Mouse (Mus musculus): Measurements from ENCODE around the gene Palm3. TPM values are rescaled to one million over a fixed set of nuclear protein-coding genes. Genes with fewer than 3 reads are reported as not detected.
A peak's percentile ranks its signal among the peaks of the same experiment; 100 is the strongest.

Gene Palm3
- polyA plus RNA-seq, 1 experiment from 2014 or later: 2.7 TPM

DNA sequence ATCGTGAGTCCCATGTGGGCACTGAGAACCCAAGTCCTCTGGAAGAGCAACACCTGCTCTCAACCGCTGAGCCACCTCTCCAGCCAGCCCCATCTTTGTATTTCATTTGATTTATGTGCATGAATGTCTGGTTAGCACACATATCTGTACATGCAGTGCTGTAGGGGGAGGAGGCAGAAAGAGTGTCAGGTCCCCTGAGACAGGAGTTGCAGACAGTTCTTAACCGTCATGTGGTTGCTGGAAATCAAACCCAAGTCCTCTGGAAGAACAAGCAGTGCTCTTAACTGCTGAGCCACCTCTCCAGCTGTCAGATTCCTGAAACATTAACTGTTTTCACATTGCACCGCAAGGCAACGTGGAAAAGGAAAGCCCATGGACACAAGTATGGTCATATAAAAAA lies 26.9 kb downstream of the Palm3 start:
- Histone ChIP-seq H3K4me1 (ENCODE audit: control insufficient read depth, insufficient read depth, low read length) (peaks cover 13% of the 10 kb centered on the region), H3K9me3 (replicated peaks; ENCODE audit: control insufficient read depth, low read length) (0 out of 2 replicates have a peak, but pooled peaks cover 2% of the 10 kb centered on the region), H3K27ac (ENCODE audit: low read length) (no peak overlapping the region), H3K4me2 (ENCODE audit: low read depth, low read length) (no peak overlapping the region), H3K36me3 (ENCODE audit: control insufficient read depth, insufficient read depth) (no peaks in the 10 kb centered on the region), H3K27me3 (ENCODE audit: control insufficient read depth, insufficient read depth, low read length) (peaks cover 25% of the 10 kb centered on the region), H3K9ac (ENCODE audit: low read length) (no peak overlapping the region), H3K4me3 (ENCODE audit: low read length) (no peak overlapping the region)
- 66% methylated on average over 5 of the region's 5 CpGs for WGBS
- no peak for ATAC-seq (replicated peaks; ENCODE audit: extremely low read depth, insufficient read depth, low FRiP score)

GRCm38 (mm10) chr8:84052746-84053145 lies 31.5 kb downstream of the Palm3 start:
- H3K9me3 ChIP-seq (replicated peaks; ENCODE audit: control insufficient read depth, low read length): no peaks in the 10 kb centered on the region
- H3K9ac ChIP-seq (ENCODE audit: low read length): no peak overlapping the region
- H3K27ac ChIP-seq (ENCODE audit: low read length): peak overlapping the region; percentile 48
- H3K4me3 ChIP-seq (ENCODE audit: low read length): no peak overlapping the region
- peak; percentile 85 for ATAC-seq (replicated peaks; ENCODE audit: extremely low read depth, insufficient read depth, low FRiP score)
- peaks cover 13% of the 10 kb centered on the region for H3K4me1 ChIP-seq (ENCODE audit: control insufficient read depth, insufficient read depth, low read length)
- no peaks in the 10 kb centered on the region for H3K36me3 ChIP-seq (ENCODE audit: control insufficient read depth, insufficient read depth)
- no peak overlapping the region for H3K4me2 ChIP-seq (ENCODE audit: low read depth, low read length)
- WGBS: 24% methylated on average over 3 of the region's 3 CpGs
- H3K27me3 ChIP-seq (ENCODE audit: control insufficient read depth, insufficient read depth, low read length): no peaks in the 10 kb centered on the region

DNA sequence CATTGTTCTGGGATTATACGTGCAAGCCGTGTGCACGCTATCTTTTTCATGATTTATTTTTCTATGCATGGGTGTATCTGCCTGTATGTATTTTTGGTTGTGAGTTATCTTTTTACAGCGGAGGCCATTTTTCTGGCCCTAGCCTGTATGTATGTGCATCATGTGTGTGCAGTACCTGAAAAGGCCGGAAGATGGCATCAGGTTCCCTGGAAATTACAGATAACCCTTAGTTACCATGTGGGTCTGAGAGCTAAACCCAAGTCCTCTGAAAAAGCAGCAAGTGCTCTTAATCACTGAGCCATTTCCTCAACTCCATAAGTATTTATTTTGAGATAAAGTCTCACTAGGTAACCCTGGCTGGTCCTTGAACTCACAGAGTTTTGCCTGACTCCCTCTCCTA lies 32.0 kb downstream of the Palm3 start:
- 82% methylated on average over 5 of the region's 5 CpGs for WGBS

DNA sequence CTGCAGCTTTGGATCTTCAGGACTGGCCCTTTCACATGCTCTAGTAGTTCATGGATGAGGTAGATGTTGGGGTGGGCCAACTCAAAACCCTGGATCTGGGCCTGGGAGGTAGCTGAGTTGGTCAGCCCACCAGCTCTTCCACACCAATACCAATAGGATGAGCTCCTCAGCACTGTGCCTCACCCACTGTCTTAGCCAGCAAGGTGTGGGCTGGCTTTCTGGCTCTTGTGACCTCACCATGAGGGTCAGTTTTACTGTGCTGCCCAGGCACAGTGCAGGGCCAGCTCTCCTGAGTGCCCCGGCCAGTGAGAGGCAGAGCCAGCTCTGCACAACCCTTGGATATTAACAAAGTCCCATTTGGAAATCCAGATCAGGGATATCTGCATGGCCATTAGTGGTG lies 36.6 kb downstream of the Palm3 start:
- Histone ChIP-seq H3K27ac (ENCODE audit: low read length) (no peak overlapping the region), H3K36me3 (ENCODE audit: control insufficient read depth, insufficient read depth) (no peaks in the 10 kb centered on the region), H3K4me2 (ENCODE audit: low read depth, low read length) (no peak overlapping the region), H3K4me1 (ENCODE audit: control insufficient read depth, insufficient read depth, low read length) (peaks cover 3% of the 10 kb centered on the region), H3K4me3 (ENCODE audit: low read length) (no peak overlapping the region), H3K27me3 (ENCODE audit: control insufficient read depth, insufficient read depth, low read length) (no peaks in the 10 kb centered on the region), H3K9ac (ENCODE audit: low read length) (no peak overlapping the region), H3K9me3 (replicated peaks; ENCODE audit: control insufficient read depth, low read length) (no peaks in the 10 kb centered on the region)
- 96% methylated on average over 1 of the region's 1 CpGs for WGBS
- ATAC-seq (replicated peaks; ENCODE audit: extremely low read depth, insufficient read depth, low FRiP score): no peak

More for the DNA sequence above, 32.0 kb downstream of the Palm3 start:
- Histone ChIP-seq H3K27ac (ENCODE audit: low read length) (no peak overlapping the region), H3K9ac (ENCODE audit: low read length) (no peak overlapping the region), H3K36me3 (ENCODE audit: control insufficient read depth, insufficient read depth) (no peaks in the 10 kb centered on the region), H3K27me3 (ENCODE audit: control insufficient read depth, insufficient read depth, low read length) (no peaks in the 10 kb centered on the region), H3K4me3 (ENCODE audit: low read length) (no peak overlapping the region), H3K4me1 (ENCODE audit: control insufficient read depth, insufficient read depth, low read length) (peaks cover 13% of the 10 kb centered on the region), H3K4me2 (ENCODE audit: low read depth, low read length) (no peak overlapping the region), H3K9me3 (replicated peaks; ENCODE audit: control insufficient read depth, low read length) (no peaks in the 10 kb centered on the region)
- ATAC-seq (replicated peaks; ENCODE audit: extremely low read depth, insufficient read depth, low FRiP score): no peak

DNA sequence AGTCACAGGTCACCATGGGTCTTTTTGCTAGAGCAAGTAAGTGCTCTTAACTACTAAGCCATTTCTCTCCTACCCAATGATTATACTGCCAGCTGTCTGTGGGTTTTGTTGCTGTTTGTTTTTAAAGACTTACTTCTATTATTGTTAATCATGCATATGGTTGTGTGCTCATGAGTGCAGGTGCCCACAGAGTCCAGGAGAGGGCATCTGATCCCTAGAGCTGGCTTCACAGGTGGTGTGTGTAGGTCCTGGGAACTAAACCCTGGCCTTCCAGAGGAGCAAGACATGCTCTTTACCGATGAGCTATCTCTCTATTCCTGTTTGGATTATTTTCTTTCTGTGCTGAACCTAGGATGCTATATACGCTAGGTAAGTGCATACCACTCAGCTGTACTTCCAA lies 38.0 kb downstream of the Palm3 start:
- Histone ChIP-seq H3K4me2 (ENCODE audit: low read depth, low read length) (no peak overlapping the region), H3K4me1 (ENCODE audit: control insufficient read depth, insufficient read depth, low read length) (no peaks in the 10 kb centered on the region; the same call in 1 of the 2 replicates), H3K9ac (ENCODE audit: low read length) (no peak overlapping the region), H3K27ac (ENCODE audit: low read length) (no peak overlapping the region), H3K27me3 (ENCODE audit: control insufficient read depth, insufficient read depth, low read length) (no peaks in the 10 kb centered on the region), H3K9me3 (replicated peaks; ENCODE audit: control insufficient read depth, low read length) (no peaks in the 10 kb centered on the region), H3K4me3 (ENCODE audit: low read length) (no peak overlapping the region), H3K36me3 (ENCODE audit: control insufficient read depth, insufficient read depth) (no peaks in the 10 kb centered on the region)
- 92% methylated on average over 2 of the region's 2 CpGs for WGBS
- no peak for ATAC-seq (replicated peaks; ENCODE audit: extremely low read depth, insufficient read depth, low FRiP score)

- Histone ChIP-seq H3K27ac (ENCODE audit: low read length) (no peak overlapping the region), H3K27me3 (ENCODE audit: control insufficient read depth, insufficient read depth, low read length) (no peaks in the 10 kb centered on the region), H3K4me1 (ENCODE audit: control insufficient read depth, insufficient read depth, low read length) (peaks cover 2% of the 10 kb centered on the region; the same call in 1 of the 2 replicates), H3K36me3 (ENCODE audit: control insufficient read depth, insufficient read depth) (no peaks in the 10 kb centered on the region), H3K4me2 (ENCODE audit: low read depth, low read length) (no peak overlapping the region), H3K4me3 (ENCODE audit: low read length) (no peak overlapping the region), H3K9me3 (replicated peaks; ENCODE audit: control insufficient read depth, low read length) (no peaks in the 10 kb centered on the region), H3K9ac (ENCODE audit: low read length) (no peak overlapping the region)
- ATAC-seq (replicated peaks; ENCODE audit: extremely low read depth, insufficient read depth, low FRiP score): no peak
- WGBS: 80% methylated on average over 2 of the region's 2 CpGs
These were observed 39.0 kb downstream of the Palm3 start for GRCm38 (mm10) chr8:84060245-84060644.

GRCm38 (mm10) chr8:84063861-84064610 lies 42.8 kb downstream of the Palm3 start:
- Histone ChIP-seq H3K4me2 (ENCODE audit: low read depth, low read length) (no peak overlapping the region), H3K4me3 (ENCODE audit: low read length) (no peak overlapping the region), H3K27me3 (ENCODE audit: control insufficient read depth, insufficient read depth, low read length) (no peaks in the 10 kb centered on the region), H3K4me1 (ENCODE audit: control insufficient read depth, insufficient read depth, low read length) (peaks cover 22% of the 10 kb centered on the region), H3K9ac (ENCODE audit: low read length) (0 out of 2 replicates have a peak overlapping the region, but pooled peaks have one; percentile 12), H3K27ac (ENCODE audit: low read length) (peak overlapping the region; percentile 66), H3K36me3 (ENCODE audit: control insufficient read depth, insufficient read depth) (no peaks in the 10 kb centered on the region), H3K9me3 (replicated peaks; ENCODE audit: control insufficient read depth, low read length) (no peaks in the 10 kb centered on the region)
- ATAC-seq (replicated peaks; ENCODE audit: extremely low read depth, insufficient read depth, low FRiP score): no peak
- WGBS: 59% methylated on average over 8 of the region's 8 CpGs

GRCm38 (mm10) chr8:84065037-84065436 lies 43.8 kb downstream of the Palm3 start, which contains the start of gene Gm10643:
Gene Gm10643 (minus strand): TSS chr8:84065137.
- Histone ChIP-seq H3K27me3 (ENCODE audit: control insufficient read depth, insufficient read depth, low read length) (no peaks in the 10 kb centered on the region), H3K9me3 (replicated peaks; ENCODE audit: control insufficient read depth, low read length) (no peaks in the 10 kb centered on the region), H3K4me1 (ENCODE audit: control insufficient read depth, insufficient read depth, low read length) (peaks cover 31% of the 10 kb centered on the region), H3K4me3 (ENCODE audit: low read length) (peak within 1 kb of the TSS; percentile 85), H3K4me2 (ENCODE audit: low read depth, low read length) (peak within 1 kb of the TSS; percentile 81), H3K36me3 (ENCODE audit: control insufficient read depth, insufficient read depth) (no peaks in the 10 kb centered on the region), H3K9ac (ENCODE audit: low read length) (peak within 1 kb of the TSS; percentile 87), H3K27ac (ENCODE audit: low read length) (peak within 1 kb of the TSS; percentile 90)
- ATAC-seq (replicated peaks; ENCODE audit: extremely low read depth, insufficient read depth, low FRiP score): no peak
- WGBS: 95% methylated on average over 1 of the region's 1 CpGs

- no peaks in the 10 kb centered on the region for H3K36me3 ChIP-seq (ENCODE audit: control insufficient read depth, insufficient read depth)
- no peaks in the 10 kb centered on the region for H3K27me3 ChIP-seq (ENCODE audit: control insufficient read depth, insufficient read depth, low read length)
- H3K9ac ChIP-seq (ENCODE audit: low read length): peak overlapping the region; percentile 87
- no peaks in the 10 kb centered on the region for H3K9me3 ChIP-seq (replicated peaks; ENCODE audit: control insufficient read depth, low read length)
- 27% methylated on average over 5 of the region's 5 CpGs for whole genome bisulfite sequencing
- peak overlapping the region; percentile 90 for H3K27ac ChIP-seq (ENCODE audit: low read length)
- H3K4me2 ChIP-seq (ENCODE audit: low read depth, low read length): peak overlapping the region; percentile 81
- peaks cover 35% of the 10 kb centered on the region for H3K4me1 ChIP-seq (ENCODE audit: control insufficient read depth, insufficient read depth, low read length)
- ATAC-seq (replicated peaks; ENCODE audit: extremely low read depth, insufficient read depth, low FRiP score): no peak
- peak overlapping the region; percentile 85 for H3K4me3 ChIP-seq (ENCODE audit: low read length)
These were observed 44.3 kb downstream of the Palm3 start for GRCm38 (mm10) chr8:84065457-84066072.

Measured in heart, embryonic 16.5 days (tissue).